Mouse (Mus musculus): ENCODE measurements around the gene Spop.

Spop gene

DNA sequence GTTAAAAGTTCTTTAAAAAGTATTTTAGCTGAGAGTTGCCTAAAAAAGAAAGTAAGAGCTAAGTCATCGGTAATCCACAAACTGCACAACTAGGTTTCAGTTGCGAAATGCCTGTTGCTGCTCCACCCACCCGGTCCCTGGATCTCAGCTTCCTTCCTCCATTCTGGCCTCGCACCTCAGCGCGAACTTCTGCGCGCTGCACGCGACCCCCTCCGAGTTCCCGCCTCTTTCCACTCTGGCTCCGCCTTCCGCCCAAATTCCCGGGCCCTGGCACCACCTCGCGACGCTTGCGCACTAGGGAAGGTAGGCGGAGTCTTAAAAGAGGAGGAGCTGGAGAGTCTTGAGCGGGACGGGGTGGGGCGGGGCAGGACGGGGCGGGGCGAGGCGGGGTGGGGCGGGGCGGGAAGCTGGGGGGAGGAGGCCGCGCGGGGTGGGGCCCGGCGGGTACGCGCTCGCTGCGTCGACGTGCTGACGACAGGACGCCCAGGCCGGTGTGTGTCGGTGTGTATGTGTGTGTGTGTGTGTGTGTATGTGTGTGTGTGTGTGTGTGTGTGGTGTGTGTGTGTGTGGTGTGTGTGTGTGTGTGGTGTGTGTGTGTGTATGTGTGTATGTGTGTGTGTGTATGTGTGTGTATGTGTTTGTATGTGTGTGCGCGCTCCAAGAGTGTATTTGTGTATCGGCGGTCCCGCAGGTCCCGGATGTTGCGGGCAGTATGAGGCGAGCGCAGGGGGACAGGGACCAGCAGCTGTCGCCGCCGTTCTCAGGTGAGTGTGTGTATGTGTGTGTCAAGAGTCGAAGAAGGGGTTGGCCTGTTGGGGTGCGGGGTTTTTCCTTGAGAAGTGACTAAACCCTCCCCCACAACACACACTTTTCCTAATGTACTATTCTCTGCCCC, at the start of gene Spop:
Gene Spop (plus strand): TSS at position 440 of the 895 bp plus-strand sequence.
- peak; percentile 55 for DNase-seq (ENCODE audit: low spot score)

DNA sequence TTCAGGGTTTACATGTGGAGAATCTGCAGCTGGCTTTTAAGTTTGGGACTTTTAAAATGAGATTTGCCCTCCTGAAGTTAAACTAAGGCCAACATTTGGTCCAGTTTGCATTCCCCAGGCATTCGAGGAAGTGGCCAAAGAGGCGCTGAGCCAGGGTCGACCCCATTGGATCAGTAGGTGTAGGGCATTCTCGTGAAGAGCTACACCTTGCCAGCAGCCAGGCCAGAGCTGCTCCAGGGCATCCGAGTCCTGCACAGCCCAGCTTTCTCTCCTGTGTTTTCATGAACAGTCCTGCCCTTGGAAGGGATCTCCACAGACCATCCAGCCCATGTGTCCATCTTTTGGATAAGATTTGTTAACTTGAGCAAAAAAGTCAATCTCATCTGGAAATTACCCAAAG, 49.5 kb upstream of the Spop start:
- no peak for DNase-seq (ENCODE audit: low spot score)

DNA sequence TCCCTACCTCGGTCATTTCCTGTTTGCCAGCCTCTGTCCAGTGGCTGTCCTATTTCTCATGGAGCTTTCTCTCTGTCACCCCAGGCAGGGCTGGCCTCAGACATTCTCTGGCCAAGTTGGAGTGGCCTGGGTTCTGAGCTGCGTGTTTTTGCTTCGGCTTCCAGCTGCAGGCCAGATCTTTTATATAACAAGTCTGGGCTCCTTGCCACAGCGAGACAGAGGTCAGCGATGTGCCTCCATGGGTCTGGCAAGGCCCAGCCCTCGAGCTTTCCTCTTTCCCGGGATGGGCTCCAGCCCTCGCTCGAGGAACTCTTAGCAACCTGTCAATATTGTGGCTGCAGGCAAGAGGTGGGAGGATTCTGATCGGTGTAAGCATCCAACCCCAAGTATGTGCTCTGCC, 48.3 kb upstream of the Spop start:
- DNase-seq (ENCODE audit: low spot score) = no peak

DNA sequence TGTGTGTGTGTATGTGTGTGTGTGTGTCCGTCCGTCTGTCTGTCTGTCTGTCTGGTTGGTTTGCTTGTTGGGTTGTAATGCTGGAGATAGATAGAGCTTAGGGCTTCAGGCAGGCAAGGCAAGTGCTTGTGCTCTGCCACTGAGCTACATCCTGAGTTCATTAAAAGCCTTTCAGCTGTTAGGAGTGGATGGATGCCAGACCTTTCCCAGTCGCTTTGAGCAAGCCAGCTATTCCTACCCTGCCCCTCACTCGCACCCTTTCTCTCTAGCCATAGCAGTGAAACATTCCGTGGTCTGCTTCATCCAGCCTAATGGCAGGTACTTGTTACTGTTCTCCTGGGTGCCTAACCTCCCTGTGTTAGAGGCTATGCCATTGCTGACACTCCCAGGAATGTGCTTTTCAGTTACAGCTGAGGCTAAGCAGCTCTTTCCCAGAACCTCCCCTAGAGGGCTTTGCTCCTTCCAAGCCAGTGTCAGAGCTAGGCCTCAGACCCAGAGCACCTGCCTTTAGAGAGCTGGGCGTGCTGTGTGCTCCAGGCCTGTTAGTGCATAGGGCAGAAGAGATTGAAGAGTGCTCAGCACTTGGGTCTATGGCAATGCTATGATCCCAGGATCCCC, 47.5 kb upstream of the Spop start:
- no peak for DNase-seq (ENCODE audit: low spot score)

DNA sequence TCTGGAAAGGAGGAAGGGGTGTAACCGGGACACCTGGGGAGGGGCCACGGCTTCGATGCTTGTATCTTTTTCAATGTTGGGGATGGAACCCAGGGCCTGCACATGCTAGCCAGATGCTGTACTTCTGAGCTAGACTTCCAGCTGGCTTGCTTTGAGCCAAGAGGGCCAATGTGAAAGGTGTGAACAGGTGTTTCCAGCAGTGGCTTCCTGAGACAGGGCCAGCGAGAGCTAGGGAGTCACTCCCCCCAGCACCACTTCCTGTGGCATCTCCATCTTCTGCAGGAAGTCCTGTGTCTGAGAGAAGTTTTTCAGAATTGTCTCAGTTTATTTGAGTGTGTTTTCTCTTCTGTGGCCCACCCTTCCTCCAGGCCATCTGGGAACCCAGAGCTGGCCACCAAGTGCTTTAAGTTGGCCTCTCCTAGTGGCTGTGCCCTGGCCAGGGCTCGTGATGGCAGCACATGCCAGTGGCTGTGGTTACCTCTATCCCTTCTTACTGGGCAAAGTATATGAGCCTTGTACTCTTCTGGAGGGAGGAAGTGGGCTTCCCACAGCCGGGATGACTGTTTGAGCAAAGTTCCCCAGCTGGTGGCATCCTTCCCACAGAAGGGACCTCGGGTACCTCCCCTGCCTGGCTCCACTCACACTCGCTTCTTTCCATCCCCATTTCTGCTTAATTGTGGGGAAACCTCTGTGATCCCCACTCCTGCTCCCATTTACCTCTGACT, 46.7 kb upstream of the Spop start:
- DNase-seq (ENCODE audit: low spot score) = no peak

DNA sequence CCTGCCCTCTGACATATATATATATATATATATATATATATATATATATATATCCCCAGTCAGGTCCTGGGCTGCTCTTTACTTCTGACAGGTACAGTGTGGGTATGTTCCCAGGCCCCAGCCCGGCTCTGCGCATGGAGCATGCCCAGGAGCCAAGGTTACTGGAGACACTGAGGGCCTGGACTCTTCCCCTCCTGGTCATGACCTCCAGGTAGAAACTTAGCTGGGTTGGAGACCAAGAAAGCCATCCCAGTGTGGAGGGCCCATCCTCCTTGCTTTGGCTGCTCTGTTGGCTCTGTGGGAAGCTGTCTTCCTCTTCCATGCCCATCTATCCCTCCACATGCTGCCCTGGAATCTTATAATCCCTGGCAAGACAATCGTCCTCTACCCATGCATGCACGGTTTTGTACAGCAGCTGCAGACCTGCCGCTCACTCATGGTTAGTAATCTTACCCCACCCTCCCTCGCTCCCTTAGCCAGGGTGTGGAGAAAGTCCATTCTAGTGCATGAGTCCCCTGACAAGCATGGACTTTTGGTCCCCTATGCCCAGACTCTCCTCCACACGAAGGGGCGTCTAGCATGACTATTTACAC, 45.6 kb upstream of the Spop start:
- no peak for DNase-seq (ENCODE audit: low spot score)

DNA sequence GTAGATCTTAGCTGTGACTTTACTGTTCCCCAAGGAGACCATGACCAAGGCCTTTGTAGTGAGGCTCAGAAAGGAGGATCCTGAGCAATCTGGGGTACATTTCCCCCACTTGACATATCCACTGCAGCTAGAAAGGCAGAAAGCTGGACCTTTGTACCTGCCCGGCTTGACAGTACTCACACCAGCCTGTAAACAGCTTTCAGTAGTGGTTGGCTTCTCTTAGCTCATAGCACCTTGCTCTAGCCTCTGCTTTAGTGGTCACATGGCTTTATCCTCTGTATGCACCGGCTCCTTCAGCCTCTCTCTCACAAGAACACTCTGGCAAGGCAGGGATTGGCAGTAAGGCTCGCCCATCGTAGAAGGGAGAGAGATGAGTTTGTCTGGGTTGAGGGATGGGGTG, 45.0 kb upstream of the Spop start:
- no peak for DNase-seq (ENCODE audit: low spot score)

DNA sequence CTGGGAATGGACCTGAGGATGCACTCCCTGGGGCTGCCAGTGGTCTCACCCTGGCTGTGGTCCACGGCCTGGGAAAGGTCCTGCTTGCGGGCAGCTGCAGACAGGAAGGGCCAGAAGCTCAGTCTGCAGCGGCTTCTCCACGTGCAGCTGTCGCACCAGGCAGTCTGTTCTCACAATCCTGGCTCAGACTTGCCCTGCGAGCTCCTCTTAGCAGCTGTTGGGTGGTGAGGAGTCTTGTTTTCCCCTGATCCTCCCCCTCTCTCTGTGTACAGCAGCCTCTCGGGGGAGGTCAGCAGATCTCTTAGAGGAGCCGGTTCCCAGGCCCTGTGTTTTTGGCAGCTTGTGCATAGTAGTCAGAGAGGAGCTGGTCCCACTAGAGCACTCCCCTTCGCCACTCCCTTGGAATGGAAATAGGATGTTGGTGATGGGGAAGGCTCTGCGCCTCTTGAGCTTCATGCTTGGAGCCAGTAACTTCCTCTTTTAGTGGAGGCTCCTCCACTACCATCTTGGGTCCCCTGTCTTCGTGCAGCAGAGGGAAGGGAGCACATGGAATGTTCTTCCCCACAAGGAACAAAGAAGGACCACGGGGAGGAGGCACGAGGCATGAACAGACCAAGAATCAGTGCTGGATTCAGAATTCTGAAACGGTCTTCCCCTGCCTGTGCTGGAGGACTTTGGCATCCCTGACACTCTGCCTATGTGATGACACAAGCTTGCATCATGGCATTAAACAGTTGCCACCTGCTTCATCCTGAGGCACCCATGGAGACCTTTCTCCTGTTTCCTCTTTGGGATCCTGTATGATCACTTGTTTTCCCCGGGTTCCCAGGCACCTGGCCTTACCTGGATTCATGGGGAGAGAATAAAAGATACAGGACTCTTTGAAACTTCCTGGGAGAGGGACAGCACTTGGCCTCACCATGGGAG, 43.7 kb upstream of the Spop start:
- no peak for DNase-seq (ENCODE audit: low spot score)

DNA sequence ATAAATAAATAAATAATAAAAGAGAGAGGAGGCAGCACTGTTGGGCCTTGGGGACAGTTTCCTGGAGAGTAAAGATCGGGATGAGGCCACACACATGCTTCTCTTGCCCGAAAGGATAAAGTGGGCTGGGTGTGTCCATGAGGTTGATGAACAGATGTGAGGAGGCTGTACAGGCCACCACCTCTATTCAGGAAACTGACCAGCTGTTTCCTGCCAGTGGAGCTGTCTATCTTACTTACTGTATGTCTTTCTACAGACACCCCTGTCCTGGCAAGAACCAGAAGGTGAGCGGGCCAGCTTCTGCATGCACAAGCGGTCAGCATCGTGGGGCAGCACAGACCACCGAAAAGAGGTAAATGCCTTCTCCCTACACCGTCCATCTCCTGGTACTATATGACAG, 42.7 kb upstream of the Spop start:
- no peak for DNase-seq (ENCODE audit: low spot score)

DNA sequence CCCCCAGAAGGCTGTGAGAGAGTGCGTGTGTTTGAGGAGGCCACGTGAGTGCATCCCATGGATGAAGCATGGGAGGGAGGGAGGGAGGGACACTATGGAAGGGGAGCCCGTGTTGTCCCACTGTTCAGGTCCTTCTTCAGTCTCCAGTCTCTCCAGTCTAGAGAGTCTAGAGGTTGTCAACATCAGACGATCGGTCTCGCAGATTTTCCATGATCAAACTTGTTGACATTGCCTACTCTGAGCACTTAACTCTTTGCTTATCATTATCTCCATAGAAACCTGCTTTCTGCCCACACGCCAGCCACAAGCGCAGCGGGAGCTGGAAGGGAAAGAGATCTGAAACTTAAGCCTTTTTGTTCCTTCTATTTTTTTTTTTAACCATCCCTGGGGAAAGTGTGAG, 35.0 kb upstream of the Spop start:
- DNase-seq (ENCODE audit: low spot score) = no peak

DNA sequence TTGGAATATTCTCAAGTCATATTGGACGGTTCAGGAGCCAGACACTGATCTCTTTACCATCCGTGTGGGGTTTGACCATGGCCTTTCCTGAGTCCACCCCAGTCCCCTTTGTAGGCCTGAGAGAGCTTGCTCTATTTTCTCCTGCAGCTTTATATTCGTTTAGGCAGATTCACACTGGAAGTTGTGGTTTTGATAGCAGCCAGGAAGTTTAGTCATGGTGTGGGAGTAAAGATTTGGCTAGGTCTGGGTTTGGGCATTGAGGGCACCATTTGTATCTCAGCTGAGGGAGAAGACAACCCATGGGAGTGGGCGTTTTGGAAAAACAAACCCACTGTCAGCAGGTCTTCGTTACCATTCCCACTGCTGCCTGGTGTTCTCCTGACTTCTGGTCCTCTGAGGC, 34.3 kb upstream of the Spop start:
- DNase-seq (ENCODE audit: low spot score) = no peak

DNA sequence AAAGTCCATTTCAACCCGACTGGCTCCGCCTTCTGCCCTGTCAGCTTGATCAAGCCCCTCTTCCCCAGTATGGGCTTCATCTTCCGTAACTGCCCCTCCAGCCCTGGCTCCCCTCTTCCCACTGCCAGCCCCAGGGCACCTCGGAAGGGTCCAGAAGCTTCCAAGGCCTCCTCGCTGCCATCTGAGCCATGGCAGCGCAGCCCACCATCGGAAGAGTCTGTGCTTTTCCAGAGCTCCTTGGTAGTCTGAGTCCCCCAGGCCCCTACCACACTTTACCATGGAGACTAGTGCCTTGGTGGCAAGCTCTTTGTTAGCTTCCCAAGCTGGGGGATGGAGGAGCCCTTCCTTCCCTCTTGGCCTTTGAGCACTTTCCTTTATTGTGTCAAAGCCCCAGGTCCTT, 33.2 kb upstream of the Spop start:
- no peak for DNase-seq (ENCODE audit: low spot score)

DNA sequence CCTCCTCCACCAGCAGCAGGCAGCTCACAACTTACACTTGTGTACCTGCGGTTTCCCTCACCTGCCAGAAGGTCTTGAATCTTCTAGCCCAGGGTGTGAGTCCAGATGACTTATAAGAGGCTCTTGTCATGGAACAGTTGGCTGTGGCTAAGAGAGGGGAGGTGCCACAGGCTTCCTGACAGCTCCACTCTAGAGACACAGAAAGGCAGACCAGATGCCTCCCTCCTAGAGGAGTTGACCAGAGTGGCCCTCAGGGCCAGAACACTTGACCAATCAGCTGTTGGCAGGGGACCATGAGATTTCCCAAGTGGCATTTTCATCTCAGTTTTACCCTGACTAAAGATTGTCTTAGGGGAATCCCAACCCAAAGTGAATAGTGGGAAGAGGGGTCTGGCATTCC, 32.7 kb upstream of the Spop start:
- DNase-seq (ENCODE audit: low spot score) = no peak

DNA sequence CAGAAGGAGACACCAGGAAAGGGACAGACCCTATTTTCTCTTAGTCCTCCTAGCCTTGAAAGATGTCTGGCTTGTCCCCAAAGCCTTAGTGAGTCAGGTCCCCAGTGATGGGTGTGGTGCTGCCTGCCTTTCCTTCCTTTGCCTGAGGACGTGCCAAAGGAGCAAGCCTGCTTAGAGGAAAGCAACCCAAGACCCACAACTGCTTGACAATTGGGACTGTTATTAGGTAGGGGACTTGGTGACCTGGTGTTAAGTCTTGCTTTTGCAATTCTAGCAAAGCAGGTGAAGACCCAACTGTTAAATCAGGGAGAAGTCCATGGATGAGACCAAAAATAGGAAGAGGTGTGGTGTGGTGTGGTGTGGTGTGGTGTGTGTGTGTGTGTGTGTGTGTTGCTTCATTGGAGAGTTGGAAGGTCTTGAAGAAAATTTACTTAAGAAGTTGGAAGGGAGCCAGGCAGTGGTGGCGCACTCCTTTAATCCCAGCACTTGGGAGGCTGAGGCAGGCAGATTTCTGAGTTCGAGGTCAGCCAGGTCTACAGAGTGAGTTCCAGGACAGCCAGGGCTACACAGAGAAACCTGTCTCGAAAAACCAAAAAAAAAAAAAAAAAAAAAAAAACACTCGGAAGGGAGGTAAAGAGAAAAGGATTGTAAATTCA, 30.4 kb upstream of the Spop start:
- no peak for DNase-seq (ENCODE audit: low spot score)

DNA sequence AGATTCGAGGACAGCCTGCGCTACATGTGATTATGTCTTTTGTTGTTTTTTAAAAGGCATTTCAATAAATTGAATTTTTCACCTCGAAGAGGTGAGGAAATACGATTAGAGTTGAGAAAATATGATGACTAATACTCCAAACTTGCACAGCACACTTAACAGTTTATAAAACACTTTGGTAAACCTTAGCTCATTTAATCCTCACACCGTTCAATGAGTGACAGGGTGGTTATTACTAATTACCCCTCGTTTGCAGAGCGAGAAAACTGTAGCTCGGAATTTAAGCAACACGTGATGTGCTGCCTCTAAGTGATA, 29.9 kb upstream of the Spop start:
- DNase-seq (ENCODE audit: low spot score) = no peak

DNA sequence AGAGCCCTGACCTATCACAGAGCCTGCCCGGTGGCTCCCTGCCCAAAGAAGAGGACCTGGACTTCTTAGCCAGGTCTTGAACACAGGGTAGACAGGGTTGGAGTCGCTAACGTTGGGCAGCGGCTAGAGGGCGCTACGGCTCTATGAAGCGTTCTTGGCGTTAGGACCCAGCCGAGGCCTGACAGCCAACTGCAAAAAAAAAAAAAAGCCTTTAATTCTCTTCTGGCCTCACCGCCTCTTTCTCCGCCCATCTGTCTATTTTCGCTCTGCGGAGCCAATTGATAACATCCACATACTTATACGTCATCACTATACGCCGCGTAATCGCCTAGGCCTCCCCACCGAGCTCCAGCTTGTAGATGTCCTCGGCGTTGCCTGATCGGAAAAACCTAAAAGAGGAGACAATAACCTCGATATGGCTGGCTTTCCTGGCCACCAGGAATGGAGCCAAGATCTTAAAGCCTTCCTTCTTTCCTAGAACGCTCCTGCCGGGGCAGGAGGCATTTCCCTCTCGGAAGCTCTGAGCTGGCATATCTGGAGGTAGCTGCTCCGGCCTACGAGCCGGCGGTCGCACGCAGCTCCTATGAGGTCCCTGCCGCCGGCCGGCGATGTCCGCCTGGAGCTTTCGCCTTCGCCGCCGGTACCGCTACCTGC, 29.4 kb upstream of the Spop start, which contains the start of gene Slc35b1:
Gene Slc35b1 (plus strand): TSS at position 374 of the 654 bp plus-strand sequence.
- peak; percentile 99 for DNase-seq (ENCODE audit: low spot score)

DNA sequence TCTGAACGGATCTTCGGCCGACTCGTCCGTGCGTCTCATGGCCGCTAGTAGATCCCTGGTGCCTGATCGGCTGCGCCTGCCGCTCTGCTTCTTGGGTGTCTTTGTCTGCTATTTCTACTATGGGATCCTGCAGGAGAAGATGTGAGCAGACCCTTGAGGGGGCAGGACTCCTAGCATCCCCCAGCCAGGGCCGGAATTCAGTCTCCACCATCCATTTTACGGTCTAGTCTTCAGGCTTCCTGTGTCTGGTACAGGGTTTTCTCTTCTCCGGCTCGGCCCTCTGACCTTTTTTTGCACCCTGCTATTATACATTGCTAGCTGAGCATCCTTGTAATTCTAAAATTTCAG, 28.9 kb upstream of the Spop start:
- no peak for DNase-seq (ENCODE audit: low spot score)

DNA sequence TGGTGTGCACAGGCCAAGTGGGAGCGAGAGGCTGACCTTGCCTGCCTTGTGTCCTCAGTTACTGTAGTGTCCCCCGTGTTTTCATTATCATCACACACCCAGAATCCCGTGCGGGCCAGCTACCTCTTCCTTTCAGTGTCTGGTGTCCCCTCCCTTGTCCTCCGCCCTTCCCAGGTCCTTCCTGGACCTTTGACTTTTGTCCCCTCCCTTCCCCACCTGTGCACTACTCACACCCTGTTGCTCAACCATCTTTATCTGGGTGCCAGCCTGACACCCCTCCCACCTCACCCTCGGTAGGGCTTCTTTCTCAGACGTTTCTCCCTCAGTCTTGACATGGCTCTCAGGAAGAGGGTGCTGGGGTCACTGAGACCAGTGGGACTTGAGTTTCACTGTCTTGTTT, 26.5 kb upstream of the Spop start:
- no peak for DNase-seq (ENCODE audit: low spot score)

DNA sequence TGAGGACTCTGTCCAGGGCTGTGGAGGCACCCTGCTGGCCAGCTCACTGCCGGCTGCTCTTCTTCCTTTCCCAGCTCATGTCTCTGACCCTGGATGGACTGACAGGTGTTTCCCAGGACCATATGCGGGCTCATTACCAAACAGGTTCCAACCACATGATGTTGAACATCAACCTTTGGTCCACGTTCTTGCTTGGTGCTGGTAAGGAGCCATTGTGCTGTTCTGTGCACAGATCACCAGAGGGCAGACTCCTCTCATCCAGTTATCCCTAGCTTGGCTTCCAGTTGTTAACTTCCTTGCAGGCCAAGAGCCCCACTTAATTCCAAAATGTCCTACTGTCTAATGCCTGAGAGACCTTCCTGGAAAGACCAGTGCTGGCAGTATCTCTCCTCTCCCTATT, 24.9 kb upstream of the Spop start:
- no peak for DNase-seq (ENCODE audit: low spot score)

DNA sequence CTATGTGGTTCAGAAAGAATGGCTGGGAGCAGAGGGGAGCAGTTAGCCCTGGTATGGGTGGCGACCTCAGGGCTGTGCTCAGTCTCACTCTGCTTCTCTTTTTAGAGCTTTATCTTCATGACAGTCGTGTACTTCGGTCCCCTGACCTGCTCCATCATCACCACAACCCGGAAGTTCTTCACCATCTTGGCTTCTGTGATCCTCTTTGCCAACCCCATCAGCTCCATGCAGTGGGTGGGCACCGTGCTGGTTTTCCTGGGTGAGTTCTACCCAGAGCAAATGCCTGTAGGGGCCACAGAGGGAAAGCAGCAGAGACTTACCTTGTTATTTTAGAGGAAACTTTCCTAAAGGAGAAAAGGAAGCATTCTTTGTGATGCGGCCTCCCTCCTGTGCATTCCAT, 23.5 kb upstream of the Spop start:
- no peak for DNase-seq (ENCODE audit: low spot score)

DNA sequence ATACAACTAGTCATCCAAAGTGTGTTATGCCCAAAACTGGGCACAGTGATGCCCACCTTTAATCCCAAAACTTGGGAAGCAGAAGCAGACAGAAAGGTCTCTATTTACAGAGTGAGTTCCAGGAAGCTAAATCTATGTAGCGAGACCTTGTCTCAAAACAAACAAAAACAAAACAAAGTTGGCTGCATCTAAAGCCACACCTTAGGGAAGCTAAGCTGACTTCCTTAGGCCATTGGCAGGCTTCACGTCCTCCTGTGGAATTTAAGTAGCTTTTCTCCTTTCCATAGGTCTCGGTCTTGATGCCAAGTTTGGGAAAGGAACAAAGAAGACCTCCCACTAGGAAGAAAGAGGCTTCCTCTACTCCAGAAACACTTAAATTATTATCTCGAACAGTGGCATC, 22.7 kb upstream of the Spop start:
- DNase-seq (ENCODE audit: low spot score) = no peak

Measured in layer of hippocampus, adult 9-10 months (tissue).